Mouse (Mus musculus): Measurements from ENCODE around the gene Gramd1b. TPM values are rescaled to one million over a fixed set of nuclear protein-coding genes. Genes with fewer than 3 reads are reported as not detected.

Gene Gramd1b
- polyA plus RNA-seq (2016; fragmentation: Nextera tagmentation; extraction: Ambion mirVana): 6.1 and 6.3 TPM in 2 replicates

DNA sequence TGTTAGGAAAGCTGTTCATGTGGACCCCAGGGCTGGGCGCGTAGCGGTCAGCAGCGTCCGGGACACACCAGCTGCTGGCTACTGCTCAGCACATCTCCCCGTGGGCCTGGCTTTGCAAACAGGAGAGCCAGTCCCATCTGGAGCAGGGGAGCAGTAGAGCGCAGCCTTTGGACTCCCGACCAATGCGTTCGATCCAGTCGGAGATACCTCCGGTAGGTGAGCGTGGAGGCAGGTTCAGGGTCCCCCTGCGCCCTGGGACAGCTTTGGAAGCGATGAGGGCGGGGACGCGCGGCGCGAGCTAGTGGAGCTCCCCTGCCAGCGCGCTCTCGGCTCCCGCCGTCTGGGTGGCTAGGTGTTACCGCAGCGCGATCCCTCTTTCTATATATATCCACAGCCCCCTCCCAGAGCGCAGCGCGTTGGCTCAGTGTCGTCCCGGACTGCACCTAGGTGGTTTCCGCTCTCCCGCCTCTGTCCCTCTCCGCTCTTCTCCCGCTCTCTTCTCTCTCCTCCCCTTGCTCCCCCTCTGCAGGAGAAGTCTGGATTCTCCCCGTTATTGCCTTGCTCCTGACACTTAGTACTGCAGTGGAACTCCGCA is at the start of gene Gramd1b:
Gene Gramd1b, minus strand, starts transcription at position 357 of the 595 bp plus-strand sequence.
- peak; percentile 74 for ATAC-seq (ENCODE audit: low FRiP score, low read depth)
- H3K4me3 ChIP-seq: peak within 1 kb of the TSS; percentile 46
- peak within 1 kb of the TSS; percentile 60 for H3K9ac ChIP-seq
- H3K4me2 ChIP-seq (replicated peaks): peak within 1 kb of the TSS; percentile 84
- H3K4me1 ChIP-seq: peaks cover 6% of the 10 kb centered on the region; the same call in 1 of the 2 replicates
- H3K27me3 ChIP-seq (replicated peaks): 0 out of 2 replicates have a peak, but pooled peaks cover 6% of the 10 kb centered on the region
- no peak within 1 kb of the TSS for H3K27ac ChIP-seq
- under 1% methylated on average over 40 of the region's 40 CpGs for WGBS
- no peaks in the 10 kb centered on the region for H3K36me3 ChIP-seq
- no peaks in the 10 kb centered on the region for H3K9me3 ChIP-seq

DNA sequence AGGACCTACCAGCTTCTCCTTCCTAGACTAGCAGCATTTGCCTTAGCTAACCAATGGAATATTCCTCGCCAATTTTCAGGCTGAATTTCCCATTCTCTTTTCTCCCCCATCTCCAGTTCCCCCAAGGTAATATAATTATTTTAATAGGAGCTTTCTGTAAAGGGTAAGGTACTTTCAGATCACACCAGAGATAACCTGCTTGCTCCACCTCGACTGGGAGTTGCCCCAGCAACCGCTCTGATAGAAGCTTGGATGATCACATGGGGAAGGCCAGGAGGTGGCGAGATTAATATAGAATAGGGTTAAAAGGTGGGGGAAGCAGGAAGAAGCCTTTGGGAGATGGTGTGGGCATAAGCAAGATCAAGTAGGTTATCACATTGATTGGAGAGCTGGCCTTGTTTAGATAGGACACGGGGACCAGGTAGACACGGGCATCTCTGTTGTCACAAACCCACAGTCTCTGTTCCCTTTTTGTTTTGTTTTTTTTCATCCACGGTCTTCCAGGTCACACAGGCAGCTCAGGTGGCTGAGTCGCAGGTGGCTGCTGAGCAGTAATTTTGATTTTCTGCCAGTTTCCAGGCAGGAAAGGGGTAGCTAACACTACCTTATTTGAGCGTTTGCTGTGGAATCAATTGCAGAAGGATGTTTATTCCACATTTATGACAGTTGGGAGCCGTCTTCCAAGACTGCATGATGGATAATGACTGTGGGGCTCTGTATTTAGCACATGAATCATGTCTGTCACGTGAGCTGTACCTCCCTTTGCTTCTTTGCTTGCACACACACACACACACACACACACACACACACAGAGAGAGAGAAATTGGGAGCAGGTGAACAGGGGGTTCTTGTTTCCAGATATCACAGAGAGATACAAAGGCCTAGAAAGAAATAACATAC is 47.8 kb upstream of the Gramd1b start:
- Histone ChIP-seq H3K9me3 (no peaks in the 10 kb centered on the region), H3K36me3 (no peaks in the 10 kb centered on the region), H3K4me3 (no peak overlapping the region), H3K4me1 (no peaks in the 10 kb centered on the region), H3K27me3 (replicated peaks) (no peaks in the 10 kb centered on the region), H3K9ac (no peak overlapping the region), H3K27ac (no peak overlapping the region), H3K4me2 (replicated peaks) (no peak overlapping the region)
- no peak for ATAC-seq (ENCODE audit: low FRiP score, low read depth)
- 79% methylated on average over 11 of the region's 11 CpGs for WGBS

DNA sequence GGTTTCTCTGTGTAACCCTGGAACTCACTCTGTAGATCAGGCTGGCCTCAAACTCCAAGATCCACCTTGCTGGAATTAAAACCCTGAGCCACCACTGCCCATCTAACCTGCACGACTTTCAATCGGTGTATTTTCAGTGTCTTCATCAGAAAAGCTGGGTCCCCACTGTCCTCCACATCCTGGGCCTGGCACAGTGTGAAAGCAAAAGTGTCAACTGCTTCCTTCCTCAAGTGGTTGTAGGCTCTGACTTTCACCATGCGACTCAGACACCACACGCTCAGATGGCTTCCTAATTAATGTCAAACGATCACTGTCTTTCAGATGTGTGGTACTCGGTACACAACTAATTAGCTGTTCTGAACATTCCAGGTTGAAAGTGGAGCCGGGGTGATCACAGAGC is 45.9 kb upstream of the Gramd1b start:
- WGBS: 82% methylated on average over 7 of the region's 7 CpGs
- H3K9me3 ChIP-seq: no peaks in the 10 kb centered on the region
- no peaks in the 10 kb centered on the region for H3K27me3 ChIP-seq (replicated peaks)
- H3K27ac ChIP-seq: no peak overlapping the region
- no peaks in the 10 kb centered on the region for H3K36me3 ChIP-seq
- H3K4me3 ChIP-seq: no peak overlapping the region
- H3K4me2 ChIP-seq (replicated peaks): no peak overlapping the region
- H3K4me1 ChIP-seq: no peaks in the 10 kb centered on the region
- no peak overlapping the region for H3K9ac ChIP-seq
- ATAC-seq (ENCODE audit: low FRiP score, low read depth): no peak

GRCm38 (mm10) chr9:40575053-40575985 is 44.1 kb upstream of the Gramd1b start:
- Histone ChIP-seq H3K4me2 (replicated peaks) (no peak overlapping the region), H3K4me1 (no peaks in the 10 kb centered on the region), H3K27ac (no peak overlapping the region), H3K27me3 (replicated peaks) (no peaks in the 10 kb centered on the region), H3K4me3 (no peak overlapping the region), H3K9me3 (no peaks in the 10 kb centered on the region), H3K36me3 (no peaks in the 10 kb centered on the region), H3K9ac (no peak overlapping the region)
- 78% methylated on average over 14 of the region's 14 CpGs for WGBS
- ATAC-seq (ENCODE audit: low FRiP score, low read depth): no peak

GRCm38 (mm10) chr9:40571280-40571679 is 40.1 kb upstream of the Gramd1b start:
- H3K36me3 ChIP-seq: no peaks in the 10 kb centered on the region
- no peaks in the 10 kb centered on the region for H3K9me3 ChIP-seq
- no peak overlapping the region for H3K27ac ChIP-seq
- ATAC-seq (ENCODE audit: low FRiP score, low read depth): no peak
- H3K4me2 ChIP-seq (replicated peaks): no peak overlapping the region
- H3K4me3 ChIP-seq: no peak overlapping the region
- H3K27me3 ChIP-seq (replicated peaks): no peaks in the 10 kb centered on the region
- no peak overlapping the region for H3K9ac ChIP-seq
- no peaks in the 10 kb centered on the region for H3K4me1 ChIP-seq
- 61% methylated on average over 2 of the region's 2 CpGs for WGBS

DNA sequence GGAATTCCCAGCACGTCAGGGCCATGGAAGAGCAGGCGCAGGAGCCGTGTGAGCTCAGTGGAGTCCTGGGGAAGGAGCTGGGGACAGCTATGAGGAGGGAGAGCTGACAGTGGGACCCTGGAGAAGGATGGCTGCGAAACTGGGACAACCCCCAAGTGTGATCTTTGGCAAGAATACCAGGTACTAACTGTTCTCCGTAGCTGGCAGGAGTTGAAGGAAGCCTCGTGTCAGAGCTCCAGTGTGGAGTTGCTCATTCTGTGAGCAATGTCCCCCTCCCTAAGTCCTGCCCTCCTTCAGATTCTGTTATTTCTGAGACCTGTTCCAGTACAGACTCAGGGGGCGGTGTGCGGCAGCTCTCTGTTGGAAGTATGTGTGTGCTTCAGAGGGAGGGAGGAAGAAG is 36.9 kb upstream of the Gramd1b start:
- no peak overlapping the region for H3K9ac ChIP-seq
- H3K36me3 ChIP-seq: no peaks in the 10 kb centered on the region
- no peaks in the 10 kb centered on the region for H3K27me3 ChIP-seq (replicated peaks)
- H3K4me2 ChIP-seq (replicated peaks): no peak overlapping the region
- no peak overlapping the region for H3K4me3 ChIP-seq
- ATAC-seq (ENCODE audit: low FRiP score, low read depth): no peak
- H3K9me3 ChIP-seq: no peaks in the 10 kb centered on the region
- 74% methylated on average over 8 of the region's 8 CpGs for WGBS
- no peak overlapping the region for H3K27ac ChIP-seq
- H3K4me1 ChIP-seq: no peaks in the 10 kb centered on the region

DNA sequence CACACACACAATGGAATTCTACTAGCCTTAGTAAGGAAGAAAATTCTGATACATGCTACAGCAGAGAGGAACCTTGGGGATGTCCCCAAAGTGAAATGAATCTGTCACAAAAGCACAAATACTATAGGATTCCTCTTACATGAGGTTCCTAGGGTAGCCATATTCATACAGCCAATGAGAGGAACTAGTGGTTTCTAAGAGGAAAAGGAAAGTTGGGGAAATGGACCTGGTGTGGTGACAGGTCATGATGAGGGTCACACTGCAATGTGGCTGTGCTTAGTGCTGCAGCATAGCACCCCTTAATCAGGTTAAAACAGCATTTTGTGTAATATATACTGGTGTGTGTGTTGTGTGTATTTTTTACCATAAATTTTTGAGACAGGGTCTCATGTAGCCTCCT is 32.6 kb upstream of the Gramd1b start:
- Histone ChIP-seq H3K9me3 (no peaks in the 10 kb centered on the region), H3K4me1 (no peaks in the 10 kb centered on the region)
- no peak for ATAC-seq (ENCODE audit: low FRiP score, low read depth)

DNA sequence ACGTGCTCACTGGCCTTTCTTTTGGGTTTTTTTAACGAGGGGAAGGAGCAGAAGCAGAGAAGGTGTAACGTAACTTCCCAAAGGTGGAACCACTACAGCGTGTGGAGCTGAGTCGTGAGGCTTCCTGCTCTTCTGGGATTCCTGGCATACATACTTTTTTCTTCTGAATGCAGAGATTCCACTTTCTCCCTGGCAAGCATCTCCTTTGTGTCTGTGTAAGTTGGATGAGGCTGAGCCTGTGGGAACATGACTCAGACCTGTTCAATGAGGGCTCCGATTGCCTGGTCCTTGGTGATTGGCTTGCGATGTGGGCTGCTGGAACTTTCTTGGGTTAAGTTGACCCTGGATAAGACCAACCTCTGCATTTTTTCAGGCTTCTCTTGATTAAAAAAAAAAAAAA is 28.5 kb upstream of the Gramd1b start:
- Histone ChIP-seq H3K9ac (no peak overlapping the region), H3K9me3 (no peaks in the 10 kb centered on the region), H3K27ac (no peak overlapping the region), H3K4me2 (replicated peaks) (no peak overlapping the region), H3K27me3 (replicated peaks) (no peaks in the 10 kb centered on the region), H3K4me1 (no peaks in the 10 kb centered on the region), H3K36me3 (no peaks in the 10 kb centered on the region), H3K4me3 (no peak overlapping the region)
- ATAC-seq (ENCODE audit: low FRiP score, low read depth): no peak
- WGBS: 86% methylated on average over 7 of the region's 7 CpGs

More for the DNA sequence above, 32.6 kb upstream of the Gramd1b start:
- no peaks in the 10 kb centered on the region for H3K27me3 ChIP-seq (replicated peaks)
- no peak overlapping the region for H3K4me2 ChIP-seq (replicated peaks)
- no peak overlapping the region for H3K4me3 ChIP-seq
- no peaks in the 10 kb centered on the region for H3K36me3 ChIP-seq
- H3K27ac ChIP-seq: no peak overlapping the region
- H3K9ac ChIP-seq: no peak overlapping the region

- H3K4me3 ChIP-seq: no peak overlapping the region
Observed at GRCm38 (mm10) chr9:40557796-40558195, 26.6 kb upstream of the Gramd1b start.

DNA sequence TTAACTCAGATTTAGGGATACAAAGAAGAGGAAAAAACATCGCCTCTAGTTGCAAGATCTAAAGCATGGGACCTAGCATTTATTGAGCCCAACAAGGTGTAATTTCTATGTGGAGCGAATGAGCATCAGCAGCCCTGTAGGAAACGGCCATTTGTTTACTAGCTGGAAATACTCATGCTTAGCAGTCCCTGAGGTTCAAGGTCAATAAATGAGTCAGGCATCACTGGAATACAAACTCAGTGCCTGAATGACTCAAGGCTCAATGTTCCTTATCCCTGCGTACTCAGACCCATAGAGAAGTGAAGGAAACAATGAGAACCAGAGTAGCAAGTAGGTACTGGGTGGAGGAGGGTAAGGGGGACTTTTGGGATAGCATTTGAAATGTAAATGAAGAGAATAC is 25.2 kb upstream of the Gramd1b start:
- Histone ChIP-seq H3K4me2 (replicated peaks) (no peak overlapping the region), H3K27me3 (replicated peaks) (no peaks in the 10 kb centered on the region), H3K27ac (no peak overlapping the region), H3K36me3 (no peaks in the 10 kb centered on the region), H3K4me3 (no peak overlapping the region), H3K9me3 (no peaks in the 10 kb centered on the region), H3K4me1 (no peaks in the 10 kb centered on the region), H3K9ac (no peak overlapping the region)
- WGBS: 76% methylated on average over 4 of the region's 4 CpGs
- no peak for ATAC-seq (ENCODE audit: low FRiP score, low read depth)

More at GRCm38 (mm10) chr9:40557796-40558195, 26.6 kb upstream of the Gramd1b start:
- no peaks in the 10 kb centered on the region for H3K9me3 ChIP-seq
- H3K4me1 ChIP-seq: no peaks in the 10 kb centered on the region
- H3K9ac ChIP-seq: no peak overlapping the region
- no peak overlapping the region for H3K4me2 ChIP-seq (replicated peaks)
- 89% methylated on average over 5 of the region's 5 CpGs for WGBS
- no peaks in the 10 kb centered on the region for H3K36me3 ChIP-seq
- H3K27ac ChIP-seq: no peak overlapping the region
- H3K27me3 ChIP-seq (replicated peaks): no peaks in the 10 kb centered on the region
- no peak for ATAC-seq (ENCODE audit: low FRiP score, low read depth)

DNA sequence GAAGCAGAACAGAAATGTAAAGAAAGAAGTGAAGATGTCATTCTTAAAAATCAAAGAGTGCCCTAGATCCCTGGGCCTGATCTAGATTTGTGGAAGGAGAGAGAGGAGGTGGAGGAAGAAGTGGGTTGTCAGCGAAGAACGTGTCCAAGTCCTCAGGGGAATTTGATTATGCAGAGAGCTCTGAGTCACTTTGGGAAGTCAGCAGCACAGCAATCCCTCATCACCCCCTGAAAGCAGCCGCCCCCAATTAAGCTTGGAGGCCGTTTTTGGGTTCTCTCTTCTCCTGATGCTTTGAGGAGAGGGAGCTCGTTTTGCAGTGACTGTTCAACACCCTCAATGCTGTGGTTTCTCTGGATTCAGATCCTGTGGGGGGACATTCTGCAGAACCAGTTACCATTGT is 24.1 kb upstream of the Gramd1b start:
- Histone ChIP-seq H3K4me3 (no peak overlapping the region), H3K9me3 (no peaks in the 10 kb centered on the region), H3K4me2 (replicated peaks) (no peak overlapping the region), H3K4me1 (no peaks in the 10 kb centered on the region), H3K27me3 (replicated peaks) (no peaks in the 10 kb centered on the region), H3K36me3 (no peaks in the 10 kb centered on the region), H3K9ac (no peak overlapping the region), H3K27ac (no peak overlapping the region)
- 66% methylated on average over 5 of the region's 5 CpGs for WGBS
- ATAC-seq (ENCODE audit: low FRiP score, low read depth): no peak

DNA sequence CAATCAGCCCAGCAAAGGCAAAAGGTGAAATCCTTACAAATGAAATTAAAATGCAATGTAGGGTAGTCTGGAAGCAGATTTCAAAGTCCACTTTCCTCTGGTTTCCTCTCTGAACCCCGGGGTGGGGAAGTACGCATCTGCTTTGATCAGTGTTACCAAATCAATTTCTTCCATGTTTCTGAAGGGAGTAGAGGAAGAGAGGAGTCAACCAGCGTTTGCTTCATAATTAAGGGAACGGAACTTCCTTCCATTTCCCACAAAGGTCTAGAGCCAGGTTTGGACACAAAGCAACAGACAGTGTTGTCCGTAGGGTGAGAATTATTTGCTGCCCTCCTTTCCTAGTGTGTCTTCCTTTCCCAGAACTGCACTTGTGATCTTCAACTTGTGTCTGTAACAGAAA is 16.7 kb upstream of the Gramd1b start:
- no peak for ATAC-seq (ENCODE audit: low FRiP score, low read depth)
- H3K4me1 ChIP-seq: no peaks in the 10 kb centered on the region
- H3K4me2 ChIP-seq (replicated peaks): no peak overlapping the region

More for the DNA sequence above, 16.7 kb upstream of the Gramd1b start:
- Histone ChIP-seq H3K9me3 (no peaks in the 10 kb centered on the region), H3K9ac (no peak overlapping the region), H3K36me3 (no peaks in the 10 kb centered on the region), H3K4me3 (no peak overlapping the region), H3K27me3 (replicated peaks) (no peaks in the 10 kb centered on the region), H3K27ac (no peak overlapping the region)
- 91% methylated on average over 5 of the region's 5 CpGs for WGBS
